Mouse (Mus musculus) liver, embryonic 11.5 days (tissue): ENCODE data around the gene Cebpb. TPM values are rescaled to one million over a fixed set of nuclear protein-coding genes. Genes with fewer than 3 reads are reported as not detected.
A peak's percentile ranks its signal among the peaks of the same experiment; 100 is the strongest.
"Not testable (repeated sequence)": the region's sequence is repeated elsewhere in the genome, so short reads cannot be mapped to it uniquely, and the experiment has no call there.

Experiments
- ATAC-seq: fragments of 200-750 bp; cut with Nextera tagmentation; replicated peaks from 2 replicates; pipeline ENCODE4 v1.8.0; 2017; ENCODE audit warnings: moderate number of reproducible peaks, mild to moderate bottlenecking, moderate TSS enrichment, moderate library complexity; ENCODE audit not compliant: low FRiP score
- DNase-seq: peaks from one replicate; pipeline ENCODE4 v3.0.0-alpha.2; 2017; ENCODE audit warnings: low spot score
- H3K27ac ChIP-seq: fragments of 300-500 bp; sonication (generic); 2 replicates; pipeline ENCODE4 v1.5.1; 2014; ENCODE audit warnings: mild to moderate bottlenecking, low read depth, low read length, control low read depth
- H3K27me3 ChIP-seq: fragments of 300-500 bp; sonication (generic); replicated peaks from 2 replicates; pipeline ENCODE4 v1.6.1; 2014; ENCODE audit warnings: low read length, mixed read lengths; ENCODE audit not compliant: control insufficient read depth, insufficient read depth
- H3K36me3 ChIP-seq: fragments of 300-500 bp; sonication (generic); 2 replicates; pipeline ENCODE4 v1.6.1; 2014; ENCODE audit warnings: mild to moderate bottlenecking, low read length, moderate library complexity, mixed read lengths; ENCODE audit not compliant: control insufficient read depth, insufficient read depth
- H3K4me1 ChIP-seq: fragments of 300-500 bp; sonication (generic); replicated peaks from 2 replicates; pipeline ENCODE4 v1.6.1; 2014; ENCODE audit warnings: low read length, mixed read lengths; ENCODE audit not compliant: control insufficient read depth, insufficient read depth
- H3K4me2 ChIP-seq: fragments of 300-500 bp; sonication (generic); 2 replicates; pipeline ENCODE4 v1.6.1; 2014; ENCODE audit warnings: mild to moderate bottlenecking, control low read depth, moderate library complexity
- H3K4me3 ChIP-seq: fragments of 300-500 bp; sonication (generic); 2 replicates; pipeline ENCODE4 v1.5.1; 2014; ENCODE audit warnings: low read depth, low read length, control low read depth
- H3K9ac ChIP-seq: fragments of 300-500 bp; sonication (generic); 2 replicates; pipeline ENCODE4 v1.6.1; 2014; ENCODE audit warnings: low read depth, low read length, control low read depth
- H3K9me3 ChIP-seq: fragments of 300-500 bp; sonication (generic); 2 replicates; pipeline ENCODE4 v1.6.1; 2016; ENCODE audit warnings: low read length, inconsistent platforms, mixed read lengths; ENCODE audit not compliant: control insufficient read depth
- WGBS: fragments of 180-500 bp; shearing (Covaris S2); extraction: QIAGEN DNeasy Blood & Tissue Kit; methylation state at CpG from one replicate; pipeline ENCODE4 v1.1.7; 2014; 5-methylcytosine and 5-hydroxymethylcytosine counted together
- polyA plus RNA-seq: library from polyadenylated mRNA; unstranded; fragments of >200 nt; fragmentation: Nextera tagmentation; extraction: Ambion mirVana; gene quantifications from 2 replicates; pipeline ENCODE4 v1.2.1, GENCODE M21; 2014

Gene Cebpb
- polyA plus RNA-seq = 13.9 and 14.4 TPM in 2 replicates

DNA sequence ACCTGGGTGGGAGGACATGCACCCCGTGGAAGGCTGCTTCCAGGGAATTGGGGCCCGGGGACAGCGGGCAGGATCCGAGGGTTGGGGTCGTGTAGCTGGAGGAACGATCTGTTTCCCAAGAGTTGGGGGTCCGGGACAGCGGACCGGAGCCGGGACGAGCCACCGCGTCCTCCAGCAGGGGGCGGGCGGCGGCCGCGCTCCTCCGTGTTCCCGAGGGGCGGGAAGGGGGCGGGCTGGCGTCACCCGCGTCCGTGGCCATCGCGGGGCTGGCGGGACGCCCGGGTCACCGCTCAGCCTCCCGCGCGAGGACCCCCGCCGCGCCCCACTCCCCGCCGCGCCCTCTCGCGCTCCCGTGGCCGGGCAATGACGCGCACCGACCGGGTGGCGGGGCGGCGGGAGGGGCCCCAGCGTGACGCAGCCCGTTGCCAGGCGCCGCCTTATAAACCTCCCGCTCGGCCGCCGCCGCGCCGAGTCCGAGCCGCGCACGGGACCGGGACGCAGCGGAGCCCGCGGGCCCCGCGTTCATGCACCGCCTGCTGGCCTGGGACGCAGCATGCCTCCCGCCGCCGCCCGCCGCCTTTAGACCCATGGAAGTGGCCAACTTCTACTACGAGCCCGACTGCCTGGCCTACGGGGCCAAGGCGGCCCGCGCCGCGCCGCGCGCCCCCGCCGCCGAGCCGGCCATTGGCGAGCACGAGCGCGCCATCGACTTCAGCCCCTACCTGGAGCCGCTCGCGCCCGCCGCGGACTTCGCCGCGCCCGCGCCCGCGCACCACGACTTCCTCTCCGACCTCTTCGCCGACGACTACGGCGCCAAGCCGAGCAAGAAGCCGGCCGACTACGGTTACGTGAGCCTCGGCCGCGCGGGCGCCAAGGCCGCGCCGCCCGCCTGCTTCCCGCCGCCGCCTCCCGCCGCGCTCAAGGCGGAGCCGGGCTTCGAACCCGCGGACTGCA, at the start of gene Cebpb:
Gene Cebpb, plus strand, starts transcription at position 418 of the 954 bp plus-strand sequence.
- H3K4me2 ChIP-seq = peak within 1 kb of the TSS; percentile 96
- H3K27ac ChIP-seq = peak within 1 kb of the TSS; percentile 65
- peak; percentile 81 for DNase-seq
- H3K4me1 ChIP-seq = peaks cover 35% of the 10 kb centered on the region
- peaks cover 6% of the 10 kb centered on the region for H3K27me3 ChIP-seq
- H3K9ac ChIP-seq = peak within 1 kb of the TSS; percentile 77
- H3K9me3 ChIP-seq = no peaks in the 10 kb centered on the region
- H3K4me3 ChIP-seq = peak within 1 kb of the TSS; percentile 82
- no peaks in the 10 kb centered on the region for H3K36me3 ChIP-seq
- under 1% methylated on average over 129 of the region's 147 CpGs for WGBS
- ATAC-seq = peak; percentile 72

DNA sequence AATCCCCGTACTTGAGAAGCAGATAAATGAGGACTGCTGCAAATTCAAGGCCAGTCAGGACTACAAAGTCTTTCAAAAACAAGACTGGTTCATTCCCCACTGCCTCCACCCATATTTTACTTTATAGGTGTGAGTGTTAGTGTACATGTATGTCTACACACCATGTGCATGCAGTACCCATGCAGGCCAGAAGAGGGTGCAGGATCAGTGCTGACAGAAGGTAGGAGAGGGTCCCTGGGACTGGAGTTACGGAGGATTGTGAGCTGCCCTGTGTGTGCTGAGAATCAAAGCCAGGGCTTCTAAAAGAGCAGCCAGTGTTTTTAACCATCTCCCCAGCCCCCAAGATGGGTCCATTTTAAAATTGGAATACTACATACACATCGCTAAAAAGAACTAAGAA, 48.4 kb upstream of the Cebpb start:
- H3K36me3 ChIP-seq = peaks cover 5% of the 10 kb centered on the region; the same call in 1 of the 2 replicates
- 73% methylated on average over 3 of the region's 3 CpGs for whole genome bisulfite sequencing
- H3K9me3 ChIP-seq = no peaks in the 10 kb centered on the region
- DNase-seq (no peak), ATAC-seq (no peak)
- H3K4me1 ChIP-seq = peaks cover 2% of the 10 kb centered on the region; the same call in 1 of the 2 replicates
- H3K9ac ChIP-seq = no peak overlapping the region
- no peak overlapping the region for H3K27ac ChIP-seq
- H3K4me2 ChIP-seq = no peak overlapping the region
- H3K27me3 ChIP-seq = no peaks in the 10 kb centered on the region
- H3K4me3 ChIP-seq = no peak overlapping the region

DNA sequence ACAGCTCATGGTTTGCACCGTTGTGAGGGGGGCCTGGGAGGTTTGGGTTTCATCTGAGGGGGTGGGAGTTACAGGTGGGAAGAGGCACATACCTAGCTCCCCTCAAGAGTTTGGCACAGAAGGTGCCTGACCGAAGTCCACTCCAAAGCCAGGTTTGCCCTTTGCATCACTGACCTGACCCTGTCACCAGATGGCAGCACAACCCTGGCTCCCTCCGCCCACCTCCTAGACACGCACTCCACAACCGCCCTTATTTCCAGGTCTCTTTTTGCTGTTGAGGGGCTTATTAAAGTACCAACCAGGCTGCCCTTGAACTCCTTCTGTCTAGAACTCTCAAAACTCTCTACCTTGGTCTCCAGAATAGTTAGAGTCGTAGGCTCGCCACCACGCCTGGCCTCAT, 47.4 kb upstream of the Cebpb start:
- no peak overlapping the region for H3K4me2 ChIP-seq
- DNase-seq (no peak), ATAC-seq (peak; percentile 62)

DNA sequence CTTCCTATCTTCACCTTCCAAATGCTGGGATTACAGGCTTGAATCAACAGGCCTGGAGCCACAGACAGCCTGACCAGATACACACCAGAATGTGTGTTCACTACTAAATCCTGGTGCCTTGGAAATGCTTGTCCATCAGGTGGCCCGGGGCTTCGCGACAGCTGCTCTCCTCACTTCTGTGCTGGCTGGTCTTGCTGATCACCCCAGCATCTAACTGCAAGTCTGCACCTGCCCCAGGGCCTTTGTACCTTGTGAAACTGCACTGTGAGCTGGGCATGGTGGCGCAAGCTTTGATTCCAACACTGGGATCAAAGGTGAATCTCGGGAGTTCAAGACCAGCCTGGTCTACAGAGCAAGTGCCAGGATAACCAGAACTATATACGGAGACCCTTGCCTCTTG, 46.6 kb upstream of the Cebpb start:
- Histone ChIP-seq H3K4me3 (no peak overlapping the region), H3K9me3 (no peaks in the 10 kb centered on the region), H3K27me3 (no peaks in the 10 kb centered on the region), H3K36me3 (peaks cover 10% of the 10 kb centered on the region; the same call in 1 of the 2 replicates), H3K9ac (no peak overlapping the region), H3K4me1 (peaks cover 2% of the 10 kb centered on the region; the same call in 1 of the 2 replicates), H3K27ac (no peak overlapping the region), H3K4me2 (no peak overlapping the region)
- DNase-seq = no peak
- ATAC-seq = no peak
- 87% methylated on average over 6 of the region's 6 CpGs for WGBS

More for the DNA sequence above, 47.4 kb upstream of the Cebpb start:
- WGBS = 41% methylated on average over 8 of the region's 8 CpGs
- no peak overlapping the region for H3K9ac ChIP-seq
- H3K27me3 ChIP-seq = no peaks in the 10 kb centered on the region
- no peak overlapping the region for H3K4me3 ChIP-seq
- no peak overlapping the region for H3K27ac ChIP-seq
- H3K4me1 ChIP-seq = peaks cover 2% of the 10 kb centered on the region; the same call in 1 of the 2 replicates
- no peaks in the 10 kb centered on the region for H3K9me3 ChIP-seq
- H3K36me3 ChIP-seq = peaks cover 10% of the 10 kb centered on the region; the same call in 1 of the 2 replicates

DNA sequence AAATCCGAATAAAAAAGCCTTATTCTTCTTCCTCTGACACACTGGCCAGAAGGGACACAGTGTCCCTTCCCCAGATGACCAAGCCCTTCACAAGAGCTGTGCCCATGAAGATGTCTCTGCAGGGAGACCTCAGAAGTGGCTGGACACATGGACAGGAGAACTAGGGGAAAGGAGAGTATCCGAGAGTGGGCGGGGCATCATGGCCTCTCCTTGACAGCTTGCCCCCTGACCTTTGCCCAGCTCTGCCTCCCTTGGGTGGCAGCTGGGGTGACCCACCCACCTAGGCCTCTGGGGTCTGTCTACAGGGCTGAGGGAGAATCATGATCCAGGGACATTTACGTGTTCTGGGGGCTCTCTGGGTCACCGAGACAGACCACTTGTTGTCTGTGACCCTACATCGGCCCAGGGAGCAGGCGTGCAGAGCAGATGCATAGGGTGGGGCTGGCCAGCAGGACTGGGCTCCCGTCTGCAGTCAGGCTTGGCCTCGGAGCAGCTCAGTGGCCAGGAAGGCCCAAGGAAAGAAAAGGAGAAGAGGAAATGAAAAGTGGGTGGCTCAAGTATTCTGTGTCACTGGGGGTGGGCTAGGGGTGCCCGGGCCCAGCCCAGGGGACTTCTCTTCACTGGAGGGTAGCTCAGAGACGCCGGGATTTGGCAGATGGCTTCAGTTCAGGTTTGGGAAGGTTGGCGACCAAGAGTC, 45.2 kb upstream of the Cebpb start:
- 83% methylated on average over 13 of the region's 13 CpGs for WGBS
- H3K27me3 ChIP-seq, DNase-seq, H3K27ac ChIP-seq, H3K4me1 ChIP-seq, H3K9me3 ChIP-seq, H3K9ac ChIP-seq, H3K36me3 ChIP-seq, ATAC-seq, H3K4me3 ChIP-seq, H3K4me2 ChIP-seq: not testable (repeated sequence)

DNA sequence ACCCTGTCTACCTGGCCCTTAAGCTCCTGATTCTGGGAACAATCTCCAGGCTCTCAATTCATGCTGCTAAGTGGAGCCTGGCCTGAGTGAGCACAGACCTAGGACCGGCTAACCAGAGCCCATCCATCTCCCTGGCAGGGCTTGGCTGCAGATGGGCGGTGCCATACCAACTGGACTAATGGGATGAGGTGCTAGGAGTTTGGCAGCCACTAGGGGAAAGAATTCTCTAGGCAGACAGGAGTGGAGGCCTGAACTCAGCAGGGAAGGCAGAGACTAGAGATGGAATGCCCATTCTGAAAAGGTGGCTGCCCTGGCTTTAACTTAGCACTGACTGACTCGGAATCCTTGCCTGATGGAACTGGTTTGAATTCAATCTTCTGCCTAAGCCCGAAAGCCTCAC, 42.3 kb upstream of the Cebpb start:
- DNase-seq = no peak
- H3K27me3 ChIP-seq = peaks cover 1% of the 10 kb centered on the region; the same call in 1 of the 2 replicates
- peaks cover 10% of the 10 kb centered on the region; the same call in 1 of the 2 replicates for H3K36me3 ChIP-seq
- H3K4me2 ChIP-seq = no peak overlapping the region
- no peaks in the 10 kb centered on the region for H3K9me3 ChIP-seq
- no peak overlapping the region for H3K9ac ChIP-seq
- no peaks in the 10 kb centered on the region; the same call in 1 of the 2 replicates for H3K4me1 ChIP-seq
- no peak overlapping the region for H3K4me3 ChIP-seq
- 79% methylated on average over 4 of the region's 4 CpGs for WGBS
- no peak overlapping the region for H3K27ac ChIP-seq
- no peak for ATAC-seq

DNA sequence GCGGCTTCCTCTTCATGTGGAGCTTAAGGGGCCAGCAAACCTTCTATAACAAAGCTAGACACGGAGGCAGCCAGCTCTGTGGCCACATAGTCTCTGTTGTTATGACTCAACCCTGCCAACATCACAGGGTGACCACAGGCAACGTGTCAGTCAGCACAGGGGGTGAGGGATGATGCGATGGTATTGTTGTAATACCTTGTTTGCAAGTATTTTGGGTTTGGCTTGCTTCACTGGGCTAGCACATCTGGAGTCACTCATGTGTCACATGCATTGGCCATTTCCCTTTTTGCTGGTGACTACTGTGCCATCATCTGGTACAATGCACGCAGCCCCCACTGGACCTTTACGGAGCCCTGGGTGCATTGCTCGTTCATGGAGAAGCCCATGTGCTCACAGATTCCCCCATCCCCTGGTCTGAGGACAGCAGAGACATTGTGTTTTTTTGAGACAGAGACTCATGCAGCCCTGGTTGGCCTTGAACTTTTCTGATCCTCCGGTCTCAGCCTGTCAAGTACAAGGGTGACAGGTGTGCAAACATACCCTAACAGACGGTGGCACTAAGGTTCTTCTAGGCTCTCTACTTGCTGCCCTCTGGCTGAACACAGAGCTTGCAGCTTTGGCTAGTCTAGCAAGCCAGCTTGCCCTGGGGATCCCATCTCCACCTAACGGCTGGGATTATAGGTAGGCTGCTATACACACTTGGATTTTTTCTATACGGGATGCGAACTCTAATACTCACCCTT, 39.3 kb upstream of the Cebpb start:
- Histone ChIP-seq H3K4me2 (no peak overlapping the region), H3K9me3 (no peaks in the 10 kb centered on the region), H3K27ac (no peak overlapping the region), H3K4me1 (no peaks in the 10 kb centered on the region; the same call in 1 of the 2 replicates), H3K9ac (no peak overlapping the region), H3K4me3 (no peak overlapping the region), H3K27me3 (peaks cover 4% of the 10 kb centered on the region; the same call in 1 of the 2 replicates), H3K36me3 (peaks cover 16% of the 10 kb centered on the region; the same call in 1 of the 2 replicates)
- DNase-seq (no peak), ATAC-seq (no peak)
- 80% methylated on average over 12 of the region's 12 CpGs for WGBS

DNA sequence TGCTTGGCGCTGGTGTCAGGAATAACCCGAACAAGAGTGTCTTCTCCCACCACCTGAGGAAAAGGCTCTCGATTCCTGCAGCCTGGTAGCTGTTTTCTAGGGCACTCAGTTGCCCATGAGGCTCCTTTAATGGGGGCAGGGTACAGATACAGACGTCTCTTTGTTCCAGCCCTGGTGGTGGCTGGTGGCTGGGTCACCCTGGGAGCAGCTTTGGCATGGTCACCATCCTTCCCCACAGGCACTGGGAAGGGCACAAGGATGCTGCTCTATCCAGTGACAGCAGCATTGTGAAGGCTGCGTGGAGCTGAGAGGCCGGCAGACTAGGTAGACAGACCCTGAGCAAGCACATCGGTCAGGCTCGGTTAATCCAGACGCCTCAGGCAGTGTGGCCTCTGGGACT, 37.1 kb upstream of the Cebpb start:
- ATAC-seq = no peak
- H3K9ac ChIP-seq = no peak overlapping the region
- H3K36me3 ChIP-seq = peaks cover 11% of the 10 kb centered on the region; the same call in 1 of the 2 replicates
- H3K4me2 ChIP-seq = no peak overlapping the region
- H3K27me3 ChIP-seq = peaks cover 4% of the 10 kb centered on the region; the same call in 1 of the 2 replicates
- H3K27ac ChIP-seq = no peak overlapping the region
- DNase-seq = no peak
- no peaks in the 10 kb centered on the region for H3K9me3 ChIP-seq
- H3K4me1 ChIP-seq = no peaks in the 10 kb centered on the region; the same call in 1 of the 2 replicates
- no peak overlapping the region for H3K4me3 ChIP-seq
- 88% methylated on average over 9 of the region's 9 CpGs for WGBS
